Mouse (Mus musculus) ES-E14 (cell line): ENCODE measurements around the gene Gm10959.

Experiments used
- CHD2 ChIP-seq: IDR thresholded peaks from 2 replicates; pipeline ENCODE4 v1.6.1; 2014; ENCODE audit warnings: mild to moderate bottlenecking, low read depth, low read length, inconsistent platforms
- HCFC1 ChIP-seq: IDR thresholded peaks from 2 replicates; pipeline ENCODE4 v1.6.1; 2012; ENCODE audit warnings: low read length, inconsistent platforms, borderline replicate concordance; ENCODE audit not compliant: insufficient read depth
- MAFK ChIP-seq: IDR thresholded peaks from 2 replicates; pipeline ENCODE4 v1.6.1; 2014; ENCODE audit warnings: mild to moderate bottlenecking, low read depth, low read length, inconsistent platforms; ENCODE audit not compliant: insufficient read depth
- ZNF384 ChIP-seq: IDR thresholded peaks from 2 replicates; pipeline ENCODE4 v1.6.1; 2012; ENCODE audit warnings: low read depth, low read length, inconsistent platforms

DNA sequence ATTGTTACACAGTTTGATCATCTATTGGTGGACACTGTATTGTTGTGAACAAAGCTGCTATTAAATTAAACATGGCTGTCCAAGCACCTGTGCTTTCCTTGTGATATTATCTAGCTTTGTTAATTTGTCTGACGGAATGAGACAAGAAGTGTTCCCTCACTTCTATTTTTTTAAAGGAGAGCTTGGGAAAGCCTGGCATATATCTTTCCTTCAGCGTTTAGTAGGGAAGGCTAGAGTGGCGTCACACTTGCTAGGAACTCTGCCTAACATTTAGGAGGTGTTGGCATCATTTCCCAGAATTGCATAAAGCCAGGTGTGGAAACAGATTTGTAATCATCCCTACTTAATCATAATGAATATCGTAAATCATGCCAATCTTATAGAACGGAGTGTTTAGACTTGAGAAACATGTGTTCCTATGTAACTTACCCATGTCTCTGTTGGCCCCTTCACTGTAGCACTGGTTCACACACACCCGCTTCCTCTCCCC lies 2.9 kb downstream of the Gm10959 start:
- TF ChIP-seq HCFC1 (no peak), CHD2 (no peak), ZNF384 (no peak), MAFK (no peak)
